Mouse (Mus musculus) CD8-positive naive resting alpha-beta T cell, adult 2 months (primary cell): ENCODE measurements around the gene Ndufb2.

ENCODE experiments used
- DNase-seq, 2 experiments: peaks; one replicate each; pipeline ENCODE4 v3.0.0; 2022; ENCODE audit warnings: low read depth in 2 of 2, low spot score in 2 of 2

Gene Ndufb2

DNA sequence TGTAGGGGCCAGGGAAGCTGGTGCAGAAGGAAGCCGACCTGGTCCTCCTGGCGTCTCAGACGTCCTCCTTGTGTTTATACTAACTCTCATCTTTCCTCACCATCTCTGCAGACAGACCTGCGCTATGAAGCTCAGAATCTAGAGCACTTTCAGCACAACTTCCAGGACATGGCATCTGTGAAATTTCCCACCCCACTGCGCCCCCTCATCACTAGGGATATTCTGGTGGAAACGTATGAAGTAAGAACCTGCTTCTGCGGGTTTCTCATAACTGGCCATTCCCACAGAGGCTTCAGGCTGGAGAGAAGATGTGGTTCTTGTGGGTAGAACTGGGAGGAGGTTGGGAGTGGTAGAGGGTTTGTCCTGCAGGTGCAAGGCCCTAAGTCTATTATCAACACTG is 12.8 kb upstream of the Ndufb2 start:
- no peak for DNase-seq

DNA sequence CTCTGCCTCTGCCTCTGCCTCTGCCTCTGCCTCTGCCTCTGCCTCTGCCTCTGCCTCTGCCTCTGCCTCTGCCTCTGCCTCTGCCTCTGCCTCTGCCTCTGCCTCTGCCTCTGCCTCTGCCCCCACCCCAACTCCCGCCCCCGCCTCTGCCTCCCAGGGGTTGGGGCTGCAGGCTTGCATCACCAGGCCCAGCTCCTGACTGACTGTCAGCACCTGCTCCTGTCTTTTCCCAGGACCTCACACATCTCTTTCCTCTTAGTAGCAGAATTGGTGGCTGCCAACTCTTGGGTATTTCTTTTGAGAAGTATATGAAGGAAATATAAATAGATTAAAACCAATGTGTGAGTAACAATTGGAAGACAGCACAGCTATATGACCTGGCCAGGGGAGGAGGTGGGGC is 11.8 kb upstream of the Ndufb2 start:
- DNase-seq, result no peak

DNA sequence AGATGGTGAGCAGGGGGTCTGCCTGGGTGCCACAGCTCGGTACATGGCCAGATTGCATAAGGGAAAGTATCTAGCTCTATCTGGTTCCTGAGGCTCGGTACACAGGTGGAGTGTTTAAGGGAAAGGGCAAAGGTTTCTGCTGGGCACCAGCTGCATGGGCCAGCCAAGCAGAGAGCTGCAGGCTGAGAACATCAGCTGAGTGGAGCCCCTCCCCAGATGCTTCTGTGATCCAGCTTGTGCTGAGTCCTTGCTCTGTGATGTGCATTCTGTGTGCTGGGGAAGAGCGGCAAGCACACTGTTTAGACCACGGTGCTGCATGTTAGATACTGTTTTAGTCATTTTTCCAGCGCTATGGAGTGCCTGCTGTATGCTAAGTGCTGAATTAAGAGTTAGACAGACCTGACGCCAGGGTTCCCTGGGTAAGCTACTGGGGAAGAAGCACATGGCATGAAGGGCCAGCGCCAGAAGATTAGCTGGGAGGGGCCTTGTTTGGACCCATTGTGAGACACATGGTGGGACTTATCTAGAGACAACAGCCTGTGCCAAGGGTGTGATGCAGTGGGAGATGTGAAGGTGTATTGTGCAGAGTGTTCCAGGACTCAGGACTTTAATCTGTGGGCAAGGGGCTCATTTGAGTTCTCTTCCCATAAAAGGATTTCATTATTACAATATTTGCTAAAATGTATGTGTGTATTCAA is 11.1 kb upstream of the Ndufb2 start:
- DNase-seq, result no peak

DNA sequence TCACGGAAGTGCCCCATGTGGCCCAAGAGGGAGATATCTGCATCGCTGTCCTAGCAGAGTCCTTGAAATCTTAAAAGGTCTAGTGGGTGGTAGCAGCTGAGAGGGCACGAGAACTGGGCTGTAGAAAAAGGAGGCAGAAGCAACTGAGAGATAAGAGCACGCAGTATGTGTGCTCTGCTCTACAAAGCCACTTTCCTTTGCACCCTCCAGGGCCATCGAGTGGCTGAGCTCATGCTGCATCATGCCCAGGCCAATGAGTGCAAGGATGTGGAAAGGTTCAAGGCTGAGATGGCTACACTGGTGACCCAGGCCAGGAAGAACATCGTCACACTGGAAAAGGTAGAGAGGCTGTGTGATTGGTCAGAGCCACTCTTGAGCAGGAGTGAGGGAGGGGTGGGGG is 6.9 kb upstream of the Ndufb2 start, which contains the start of gene Gm42420:
Gene Gm42420, plus strand, starts transcription at position 237 of the 400 bp plus-strand sequence.
- no peak for DNase-seq

DNA sequence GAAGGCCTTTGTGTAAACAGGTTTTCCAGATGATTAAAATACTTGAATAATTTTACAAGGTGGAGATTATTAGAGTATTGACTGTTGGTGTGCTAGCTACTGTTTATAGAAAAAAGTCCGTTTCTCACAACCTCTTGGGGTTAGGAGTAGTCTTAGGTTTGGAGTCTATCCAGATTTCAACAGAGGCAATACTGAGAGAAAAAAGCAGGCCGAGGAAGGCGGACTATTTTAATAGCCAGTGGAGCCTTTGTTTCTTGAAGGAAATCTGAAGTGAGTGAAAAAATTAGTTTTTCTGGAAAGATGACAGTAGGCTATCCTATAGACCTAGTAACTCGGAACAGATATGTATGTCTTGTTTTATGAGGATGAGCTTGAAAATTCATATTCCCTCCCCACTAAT is 893 bp upstream of the Ndufb2 start:
- no peak for DNase-seq

DNA sequence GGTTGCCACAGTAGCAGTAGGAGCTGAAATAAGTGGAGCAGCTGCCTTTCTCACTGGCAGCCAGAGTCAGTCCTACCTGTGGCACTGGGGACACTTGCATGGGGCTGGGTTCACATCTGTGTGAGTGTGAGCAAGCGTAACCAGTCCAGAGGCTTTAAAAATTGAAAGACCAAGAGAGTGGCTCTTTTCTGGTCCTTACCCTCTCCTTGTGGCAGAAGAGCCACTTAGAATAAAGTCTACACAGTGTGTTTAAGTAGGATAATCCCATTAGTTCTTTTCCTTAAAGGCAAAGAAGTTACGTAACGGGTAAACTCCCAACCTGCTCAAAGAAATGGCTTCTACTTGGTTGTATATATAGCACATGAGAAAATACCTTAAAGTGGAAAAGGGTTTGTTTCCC is 8.5 kb downstream of the Ndufb2 start:
- no peak for DNase-seq

DNA sequence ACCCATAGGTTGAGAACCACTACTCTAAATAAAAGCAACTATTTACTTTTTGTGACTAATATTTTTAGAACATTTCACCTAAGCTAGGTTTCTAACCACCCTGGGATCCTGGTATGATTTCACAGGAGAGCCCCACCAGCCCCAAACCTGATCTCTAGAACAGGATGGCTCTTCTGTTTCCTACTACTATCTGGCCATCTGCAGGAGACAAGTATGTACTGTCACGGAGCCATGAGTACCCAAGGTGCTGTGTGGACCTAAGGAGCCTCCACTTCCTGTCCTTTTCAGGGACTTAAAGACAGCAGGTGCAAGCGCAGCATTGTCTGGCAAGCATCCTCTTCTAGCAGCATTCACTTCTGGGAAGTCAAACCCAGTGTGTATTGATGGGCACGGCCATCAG is 9.5 kb downstream of the Ndufb2 start:
- no peak for DNase-seq

DNA sequence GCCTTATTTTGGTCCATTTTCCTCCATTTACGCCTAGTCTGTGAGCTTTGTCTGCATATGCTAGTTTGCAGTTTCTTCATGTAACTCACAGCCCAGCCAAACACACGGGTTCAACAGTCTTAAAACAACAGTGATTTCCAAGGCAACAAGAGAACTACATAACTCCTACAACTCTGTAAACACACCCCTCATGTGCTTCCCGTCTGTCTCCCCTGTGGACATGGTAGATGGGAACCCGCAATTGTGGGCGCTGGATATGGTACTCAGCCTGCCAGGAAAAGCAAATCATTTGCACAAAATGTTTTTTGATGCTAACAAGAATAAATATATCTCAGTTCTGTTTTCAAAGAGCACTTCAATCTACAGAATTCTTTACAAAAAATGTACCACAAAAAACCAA is 12.2 kb downstream of the Ndufb2 start:
- DNase-seq, result no peak

DNA sequence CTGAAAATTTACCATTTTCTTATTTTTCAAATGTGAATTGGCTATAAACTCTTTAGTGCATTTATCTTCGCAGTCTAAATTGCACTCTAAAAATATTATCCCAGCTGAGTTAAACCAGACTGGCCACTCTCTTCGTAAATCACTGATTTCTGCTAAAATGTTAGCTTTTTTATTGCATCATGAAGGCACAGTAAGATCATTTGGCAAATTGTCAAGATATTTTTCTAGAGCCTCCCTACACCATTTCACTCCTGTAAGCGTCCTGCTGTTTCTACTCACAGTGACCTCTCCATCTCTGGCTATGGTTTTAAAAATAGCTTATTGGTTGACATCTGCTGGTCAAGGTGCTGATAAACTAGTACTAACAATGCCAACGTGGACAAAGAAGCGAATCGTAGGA is 13.7 kb downstream of the Ndufb2 start:
- no peak for DNase-seq

DNA sequence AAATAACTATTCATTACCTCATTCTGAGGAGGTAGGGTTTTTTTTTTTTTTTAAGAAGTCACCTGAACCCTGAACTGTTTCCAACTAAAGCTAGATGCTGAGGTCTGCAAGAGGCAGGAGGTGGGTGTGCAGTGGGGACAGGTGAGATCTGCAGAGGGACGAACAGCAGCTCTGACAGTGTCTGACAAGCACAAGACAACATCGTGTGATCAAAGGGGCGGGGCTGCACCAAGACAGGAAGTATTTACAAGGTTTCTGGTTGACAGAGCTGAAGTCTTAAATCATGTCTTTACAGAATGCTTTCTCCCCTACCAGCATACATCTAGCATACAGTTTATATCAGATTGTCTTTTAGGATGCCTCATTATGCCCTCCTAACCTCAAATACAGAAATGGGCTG is 14.5 kb downstream of the Ndufb2 start:
- DNase-seq, result peak in 1 of 2 experiments; percentile 12

DNA sequence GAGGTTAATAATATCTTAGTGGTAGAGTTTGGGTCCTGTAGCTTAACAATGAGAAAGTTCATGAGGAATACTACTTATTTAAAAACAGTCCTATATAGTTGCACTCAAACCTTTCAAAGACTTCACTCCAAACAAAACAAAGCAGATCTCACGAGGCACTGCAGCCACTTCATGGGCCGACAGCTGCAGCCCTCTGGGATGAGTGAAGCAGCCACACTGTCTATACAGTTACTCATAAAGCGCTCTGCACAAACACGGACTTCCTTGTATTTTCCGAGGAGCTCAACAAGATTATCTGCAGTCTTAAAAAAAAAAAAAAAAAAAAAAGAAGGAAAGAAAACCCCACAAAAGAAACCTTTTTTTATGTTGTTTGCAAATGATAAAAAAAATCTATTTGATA is 15.0 kb downstream of the Ndufb2 start:
- no peak for DNase-seq

DNA sequence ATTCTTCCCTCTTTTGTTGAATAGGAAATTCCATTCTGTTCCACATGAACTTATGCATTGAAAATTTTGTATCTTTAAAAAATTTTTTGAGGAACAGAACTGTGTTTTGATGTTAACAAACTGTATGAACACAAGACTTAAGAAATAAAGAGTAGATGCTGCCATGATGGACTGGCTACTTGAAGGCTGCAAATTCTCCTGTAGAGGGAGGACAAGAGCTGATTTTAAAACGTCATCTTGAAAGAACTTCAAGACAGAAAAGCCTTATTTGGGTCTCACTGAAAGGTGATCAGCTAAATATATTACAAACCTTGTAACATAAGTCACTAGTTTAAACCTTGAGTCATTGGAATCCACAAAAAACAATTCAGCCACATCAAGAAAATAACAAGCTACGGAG is 17.8 kb downstream of the Ndufb2 start:
- DNase-seq, result no peak

DNA sequence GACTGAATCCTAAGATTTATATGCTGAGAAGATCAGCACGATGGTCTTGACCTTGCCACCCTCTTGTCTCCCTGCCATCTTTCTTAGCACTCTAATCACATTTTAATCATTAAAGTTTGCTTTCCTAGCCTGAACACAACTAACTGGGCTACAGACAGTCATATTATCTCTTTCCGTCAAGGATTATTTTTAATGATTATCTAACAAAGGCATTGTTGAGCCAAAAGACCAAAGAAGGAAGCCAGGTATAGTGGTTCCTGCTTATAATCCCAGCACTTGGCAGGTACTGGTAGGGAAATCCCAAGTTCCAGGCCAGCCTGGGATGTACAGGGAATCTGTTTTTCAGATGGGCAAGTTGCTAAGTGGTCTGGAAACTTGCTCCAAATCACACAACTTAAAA is 18.9 kb downstream of the Ndufb2 start:
- no peak for DNase-seq
